Mouse (Mus musculus): ENCODE data around the gene Nup98. TPM values are rescaled to one million over a fixed set of nuclear protein-coding genes. Genes with fewer than 3 reads are reported as not detected.

Gene Nup98
- total and polyA plus RNA-seq, 2 experiments from 2014 or later: 11.0 to 37.1 TPM

DNA sequence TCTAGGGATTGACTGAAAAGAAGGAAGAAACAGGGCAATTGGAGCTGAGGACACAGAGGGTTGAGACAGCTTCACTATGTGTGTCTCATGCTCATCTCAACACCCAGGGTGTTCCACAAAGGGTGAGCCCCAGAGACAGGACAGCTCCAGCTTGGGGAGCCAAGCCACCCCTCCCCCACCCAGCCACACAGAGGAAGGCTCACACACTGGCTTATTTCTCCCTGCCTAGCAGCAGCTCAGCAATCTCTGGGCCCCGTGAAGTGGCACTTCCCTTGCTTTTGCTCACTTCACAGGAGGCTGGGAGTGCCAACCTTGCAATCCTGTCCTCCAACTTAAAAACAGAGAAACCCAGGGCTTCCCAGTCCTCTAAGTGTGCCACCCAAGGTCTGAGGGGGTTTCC, 35.8 kb upstream of the Nup98 start:
- no peak for ATAC-seq
- DNase-seq (ENCODE audit: low spot score): peak; percentile 12
- Histone ChIP-seq H3K4me3 (ENCODE audit: low read length) (no peak overlapping the region), H3K9me3 (ENCODE audit: low read length) (no peaks in the 10 kb centered on the region), H3K9ac (replicated peaks; ENCODE audit: low read length) (peak overlapping the region; percentile 17; the same call in 1 of the 2 replicates), H3K4me2 (ENCODE audit: low read depth, low read length) (no peak overlapping the region), H3K27ac (peak overlapping the region; percentile 48), H3K27me3 (ENCODE audit: insufficient read depth, low read length) (no peaks in the 10 kb centered on the region), H3K36me3 (ENCODE audit: insufficient read depth, low read length) (peaks cover 4% of the 10 kb centered on the region; the same call in 1 of the 2 replicates), H3K4me1 (ENCODE audit: insufficient read depth, low read length) (0 out of 2 replicates have a peak, but pooled peaks cover 5% of the 10 kb centered on the region)
- WGBS: 11% methylated on average over 1 of the region's 1 CpGs
- TF ChIP-seq CTCF (IDR thresholded peaks at IDR 0.05; ENCODE audit: low read depth): no peak

DNA sequence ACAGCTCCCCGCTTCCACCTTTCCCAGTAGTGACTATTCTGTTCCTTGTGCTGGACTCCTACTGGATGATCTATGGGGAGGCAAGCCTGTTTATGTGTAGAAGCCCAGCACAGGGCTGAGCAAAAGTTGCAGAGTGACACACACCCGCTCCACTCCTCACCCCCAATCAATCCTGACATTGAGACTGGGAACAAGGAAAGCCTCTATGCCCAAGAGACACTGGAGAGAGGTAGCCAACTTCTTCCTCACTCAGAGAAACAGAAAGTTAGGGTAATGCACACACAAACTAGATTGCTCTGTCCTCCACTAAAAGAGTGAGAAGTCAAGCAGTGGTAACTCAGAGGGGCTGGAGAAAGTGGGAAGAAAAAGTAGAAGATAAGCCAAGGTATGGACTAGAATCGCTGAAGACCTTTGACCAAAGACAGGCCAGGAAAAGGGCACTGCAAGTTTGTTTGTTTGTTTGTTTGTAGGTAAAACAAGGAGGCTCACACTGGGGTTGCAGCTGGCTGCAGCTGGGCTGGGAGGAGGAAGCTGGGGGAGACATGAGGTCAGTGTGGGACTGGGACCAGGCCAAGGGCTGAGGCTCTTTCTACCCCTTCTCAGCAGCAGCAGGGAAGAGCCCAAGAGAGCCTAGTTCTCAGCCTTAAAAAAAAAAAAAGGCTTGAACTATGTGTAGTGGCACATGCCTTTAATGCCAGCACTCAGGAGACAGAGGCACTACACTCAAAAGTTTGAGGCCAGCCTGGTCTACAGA, 35.0 kb upstream of the Nup98 start:
- Histone ChIP-seq H3K4me3 (ENCODE audit: low read length) (no peak overlapping the region), H3K4me1 (ENCODE audit: insufficient read depth, low read length) (0 out of 2 replicates have a peak, but pooled peaks cover 5% of the 10 kb centered on the region), H3K4me2 (ENCODE audit: low read depth, low read length) (no peak overlapping the region), H3K27ac (peak overlapping the region; percentile 48), H3K36me3 (ENCODE audit: insufficient read depth, low read length) (peaks cover 7% of the 10 kb centered on the region; the same call in 1 of the 2 replicates), H3K9me3 (ENCODE audit: low read length) (no peaks in the 10 kb centered on the region), H3K9ac (replicated peaks; ENCODE audit: low read length) (no peak overlapping the region), H3K27me3 (ENCODE audit: insufficient read depth, low read length) (no peaks in the 10 kb centered on the region)
- WGBS: 84% methylated on average over 3 of the region's 3 CpGs
- DNase-seq (ENCODE audit: low spot score) (no peak), ATAC-seq (no peak)
- TF ChIP-seq CTCF (IDR thresholded peaks at IDR 0.05; ENCODE audit: low read depth): no peak

DNA sequence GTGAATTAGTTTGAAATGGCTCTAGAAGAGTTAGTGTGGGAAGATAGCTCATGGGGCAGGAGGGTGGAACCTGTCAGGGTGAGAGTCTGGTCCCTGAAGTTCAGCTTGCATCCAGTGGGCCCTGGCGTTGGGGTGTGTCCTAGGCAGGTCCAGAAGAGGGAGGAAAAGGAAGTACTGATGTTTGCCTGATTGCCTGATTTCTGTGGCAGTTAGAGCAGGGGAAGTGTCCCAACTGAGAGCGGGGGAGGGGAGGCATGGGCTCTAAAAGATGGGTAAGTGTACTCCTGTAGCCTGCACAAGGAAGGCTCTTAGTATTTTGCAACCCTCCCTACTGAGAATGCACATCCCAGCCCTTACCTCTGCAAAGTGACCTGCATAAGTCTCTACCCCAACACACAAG, 33.9 kb upstream of the Nup98 start:
- DNase-seq (ENCODE audit: low spot score): no peak
- 81% methylated on average over 2 of the region's 2 CpGs for WGBS
- Histone ChIP-seq H3K4me3 (ENCODE audit: low read length) (no peak overlapping the region), H3K9me3 (ENCODE audit: low read length) (no peaks in the 10 kb centered on the region), H3K27me3 (ENCODE audit: insufficient read depth, low read length) (no peaks in the 10 kb centered on the region), H3K27ac (no peak overlapping the region), H3K4me1 (ENCODE audit: insufficient read depth, low read length) (0 out of 2 replicates have a peak, but pooled peaks cover 5% of the 10 kb centered on the region), H3K4me2 (ENCODE audit: low read depth, low read length) (no peak overlapping the region), H3K36me3 (ENCODE audit: insufficient read depth, low read length) (peaks cover 13% of the 10 kb centered on the region; the same call in 1 of the 2 replicates), H3K9ac (replicated peaks; ENCODE audit: low read length) (no peak overlapping the region)
- TF ChIP-seq CTCF (IDR thresholded peaks at IDR 0.05; ENCODE audit: low read depth): no peak
- no peak for ATAC-seq

DNA sequence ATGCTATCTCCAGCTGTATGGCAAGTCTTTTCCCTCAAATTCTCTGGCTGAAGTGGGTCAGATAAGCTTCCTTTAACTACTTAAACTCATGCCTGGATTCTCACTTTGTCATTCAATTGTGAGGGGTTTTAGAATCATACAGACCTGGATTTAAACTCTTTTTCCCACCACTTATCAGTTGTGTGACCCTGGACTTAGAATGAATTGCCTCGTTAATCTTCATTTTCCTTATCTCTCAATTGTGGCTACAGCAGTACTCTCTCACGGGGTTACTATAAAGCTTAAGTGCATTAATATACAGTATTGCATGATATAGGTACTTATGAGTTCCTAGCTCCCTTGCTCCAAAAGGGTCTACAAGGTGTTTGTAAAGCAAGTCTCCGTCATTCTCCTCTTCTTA, 32.9 kb upstream of the Nup98 start:
- ATAC-seq (no peak), DNase-seq (ENCODE audit: low spot score) (no peak)
- WGBS: 88% methylated on average over 3 of the region's 3 CpGs
- no peak overlapping the region for H3K4me3 ChIP-seq (ENCODE audit: low read length)
- H3K4me1 ChIP-seq (ENCODE audit: insufficient read depth, low read length): 0 out of 2 replicates have a peak, but pooled peaks cover 4% of the 10 kb centered on the region
- no peak overlapping the region for H3K27ac ChIP-seq
- H3K4me2 ChIP-seq (ENCODE audit: low read depth, low read length): no peak overlapping the region
- H3K9me3 ChIP-seq (ENCODE audit: low read length): no peaks in the 10 kb centered on the region
- TF ChIP-seq CTCF (IDR thresholded peaks at IDR 0.05; ENCODE audit: low read depth): no peak
- no peaks in the 10 kb centered on the region for H3K27me3 ChIP-seq (ENCODE audit: insufficient read depth, low read length)
- H3K36me3 ChIP-seq (ENCODE audit: insufficient read depth, low read length): peaks cover 13% of the 10 kb centered on the region
- no peak overlapping the region for H3K9ac ChIP-seq (replicated peaks; ENCODE audit: low read length)

DNA sequence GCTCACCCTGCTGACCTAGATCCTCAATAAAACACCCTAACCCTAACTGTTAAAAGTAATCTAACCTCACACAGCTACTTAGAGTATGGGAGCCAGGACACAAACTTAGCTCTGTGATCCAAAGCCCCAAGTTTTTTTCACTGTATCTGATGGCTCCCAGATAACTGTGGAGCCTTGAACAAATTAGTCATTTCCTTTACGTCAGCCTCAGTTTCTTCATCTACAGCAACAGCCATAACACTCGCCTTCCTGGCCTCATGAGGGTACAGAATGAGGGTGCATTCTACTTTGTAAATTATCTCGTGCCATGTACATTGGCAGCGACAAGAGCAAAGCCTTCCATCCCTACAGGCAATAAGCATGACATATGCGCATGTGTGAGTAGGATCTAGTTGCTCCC, 32.4 kb upstream of the Nup98 start:
- H3K9me3 ChIP-seq (ENCODE audit: low read length): no peaks in the 10 kb centered on the region
- TF ChIP-seq CTCF (IDR thresholded peaks at IDR 0.05; ENCODE audit: low read depth): no peak
- no peaks in the 10 kb centered on the region for H3K4me1 ChIP-seq (ENCODE audit: insufficient read depth, low read length)
- H3K27ac ChIP-seq: no peak overlapping the region
- H3K36me3 ChIP-seq (ENCODE audit: insufficient read depth, low read length): peaks cover 13% of the 10 kb centered on the region
- ATAC-seq (no peak), DNase-seq (ENCODE audit: low spot score) (no peak)
- no peaks in the 10 kb centered on the region for H3K27me3 ChIP-seq (ENCODE audit: insufficient read depth, low read length)
- H3K4me3 ChIP-seq (ENCODE audit: low read length): no peak overlapping the region
- H3K9ac ChIP-seq (replicated peaks; ENCODE audit: low read length): no peak overlapping the region
- 84% methylated on average over 5 of the region's 5 CpGs for WGBS
- no peak overlapping the region for H3K4me2 ChIP-seq (ENCODE audit: low read depth, low read length)

DNA sequence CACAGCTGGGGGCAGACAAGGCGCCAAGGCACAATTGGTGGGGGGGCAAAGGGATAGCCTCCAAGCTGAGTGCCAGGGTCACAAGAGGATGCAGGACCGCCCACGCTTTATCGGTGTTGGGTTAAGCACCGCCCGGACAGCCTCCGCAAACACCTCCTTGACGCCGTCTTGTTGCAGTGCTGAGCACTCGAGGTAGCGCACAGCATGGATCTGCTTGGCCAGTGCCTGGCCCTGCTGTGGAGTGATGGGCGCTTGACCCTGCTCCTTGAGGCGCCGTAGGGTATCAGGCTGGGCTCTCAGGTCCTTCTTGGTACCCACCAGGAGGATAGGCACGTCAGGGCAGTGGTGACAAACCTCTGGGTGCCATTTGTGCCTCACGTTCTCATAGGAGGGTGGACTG, 29.6 kb upstream of the Nup98 start:
- Histone ChIP-seq H3K9ac (replicated peaks; ENCODE audit: low read length) (no peak overlapping the region), H3K4me1 (ENCODE audit: insufficient read depth, low read length) (no peaks in the 10 kb centered on the region), H3K27ac (no peak overlapping the region), H3K36me3 (ENCODE audit: insufficient read depth, low read length) (peaks cover 31% of the 10 kb centered on the region), H3K4me2 (ENCODE audit: low read depth, low read length) (no peak overlapping the region), H3K4me3 (ENCODE audit: low read length) (no peak overlapping the region), H3K27me3 (ENCODE audit: insufficient read depth, low read length) (no peaks in the 10 kb centered on the region), H3K9me3 (ENCODE audit: low read length) (no peaks in the 10 kb centered on the region)
- ATAC-seq: no peak
- 94% methylated on average over 16 of the region's 16 CpGs for WGBS
- no peak for TF ChIP-seq CTCF (IDR thresholded peaks at IDR 0.05; ENCODE audit: low read depth)
- no peak for DNase-seq (ENCODE audit: low spot score)

DNA sequence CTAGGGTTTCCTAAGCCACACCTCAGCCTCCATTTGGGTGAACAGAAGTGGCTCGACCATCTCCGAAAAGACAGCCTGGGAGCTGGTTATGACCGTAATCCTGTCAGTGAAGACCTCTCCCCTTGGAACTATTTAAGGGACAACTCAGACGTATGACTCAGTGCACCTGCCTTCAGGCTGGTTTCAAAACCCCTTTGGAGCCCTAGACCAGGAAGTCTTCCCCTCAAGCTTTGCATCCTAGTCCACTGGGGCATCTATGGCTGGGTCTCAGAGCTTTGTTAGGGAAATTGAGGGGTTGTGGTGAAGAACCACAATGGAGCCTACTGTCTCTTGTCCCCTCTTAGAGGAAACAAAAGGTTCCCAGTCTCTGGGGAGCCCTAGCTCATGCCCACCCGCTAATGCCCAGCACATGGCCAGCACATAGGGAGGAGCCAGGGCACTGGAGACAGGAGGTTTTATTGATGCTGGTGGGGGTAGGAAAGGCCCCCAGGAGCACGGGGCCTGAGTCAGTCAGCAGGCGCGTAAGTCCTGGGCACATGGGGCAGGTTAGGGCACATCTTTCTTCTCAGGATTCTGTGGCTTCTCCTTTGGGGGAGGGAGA, 28.8 kb upstream of the Nup98 start:
- H3K27me3 ChIP-seq (ENCODE audit: insufficient read depth, low read length): no peaks in the 10 kb centered on the region
- 85% methylated on average over 8 of the region's 8 CpGs for WGBS
- peaks cover 31% of the 10 kb centered on the region for H3K36me3 ChIP-seq (ENCODE audit: insufficient read depth, low read length)
- H3K9ac ChIP-seq (replicated peaks; ENCODE audit: low read length): no peak overlapping the region
- DNase-seq (ENCODE audit: low spot score) (no peak), ATAC-seq (no peak)
- no peak overlapping the region for H3K4me3 ChIP-seq (ENCODE audit: low read length)
- H3K27ac ChIP-seq: no peak overlapping the region
- H3K4me2 ChIP-seq (ENCODE audit: low read depth, low read length): no peak overlapping the region
- no peaks in the 10 kb centered on the region for H3K4me1 ChIP-seq (ENCODE audit: insufficient read depth, low read length)
- no peak for TF ChIP-seq CTCF (IDR thresholded peaks at IDR 0.05; ENCODE audit: low read depth)
- H3K9me3 ChIP-seq (ENCODE audit: low read length): no peaks in the 10 kb centered on the region
